Mouse (Mus musculus) T-helper 1 cell (primary cell): Measurements from ENCODE around the gene Gm45808.
"Not testable (repeated sequence)": the region's sequence is repeated elsewhere in the genome, so short reads cannot be mapped to it uniquely, and the experiment has no call there.

ENCODE experiments used
- in situ Hi-C: fragments of 300-600 bp; cut with MboI, MseI; formaldehyde crosslinking; loops from one replicate; pipeline ENCODE4 v1.15.1; 2025; ENCODE audit warnings: high pct_unique_total_duplicates

Gm45808 gene

GRCm38 (mm10) chr7:45509181-45509882, 22.7 kb upstream of the Gm45808 start:
- in situ Hi-C loops: no loop called here

GRCm38 (mm10) chr7:45508561-45508960, 21.9 kb upstream of the Gm45808 start:
- in situ Hi-C loops: no loop called here

- in situ Hi-C loops: no loop called here
These were observed 21.0 kb upstream of the Gm45808 start for GRCm38 (mm10) chr7:45507583-45507982.

GRCm38 (mm10) chr7:45498427-45498826, 11.8 kb upstream of the Gm45808 start:
- in situ Hi-C loops: no loop called here

GRCm38 (mm10) chr7:45494548-45494947, 7.9 kb upstream of the Gm45808 start:
- in situ Hi-C loops: no loop called here

- in situ Hi-C loops: no loop called here
These were observed 6.3 kb upstream of the Gm45808 start for GRCm38 (mm10) chr7:45492951-45493350.

- in situ Hi-C loops: no loop called here
These were observed 5.7 kb upstream of the Gm45808 start for GRCm38 (mm10) chr7:45492225-45492844.

- in situ Hi-C loops: no loop called here
These were observed 4.7 kb upstream of the Gm45808 start for GRCm38 (mm10) chr7:45491264-45491663.

GRCm38 (mm10) chr7:45490822-45491221, 4.2 kb upstream of the Gm45808 start:
- in situ Hi-C loops: no loop called here

- in situ Hi-C loops: no loop called here
These were observed 3.0 kb upstream of the Gm45808 start for GRCm38 (mm10) chr7:45489578-45489977.

GRCm38 (mm10) chr7:45488293-45489204, 1.9 kb upstream of the Gm45808 start, which contains the start of gene Dhdh:
TSS of gene Dhdh (minus strand) at chr7:45488805.
- in situ Hi-C loops: no loop called here

GRCm38 (mm10) chr7:45487861-45488292, 1.3 kb upstream of the Gm45808 start:
- in situ Hi-C loops: no loop called here

- in situ Hi-C loops: no loop called here
These were observed 453 bp downstream of the Gm45808 start for GRCm38 (mm10) chr7:45486158-45486557.

- in situ Hi-C loops: not testable (repeated sequence)
These were observed 1.6 kb downstream of the Gm45808 start for GRCm38 (mm10) chr7:45484985-45485384.

GRCm38 (mm10) chr7:45482166-45482565, 4.4 kb downstream of the Gm45808 start:
- in situ Hi-C loops: no loop called here

GRCm38 (mm10) chr7:45481374-45481927, 5.2 kb downstream of the Gm45808 start, which contains the start of gene Tulp2:
TSS of gene Tulp2 (plus strand) at chr7:45481877.
- in situ Hi-C loops: no loop called here

GRCm38 (mm10) chr7:45480310-45480709, 6.3 kb downstream of the Gm45808 start:
- in situ Hi-C loops: not testable (repeated sequence)

- in situ Hi-C loops: no loop called here
These were observed 7.8 kb downstream of the Gm45808 start for GRCm38 (mm10) chr7:45478774-45479173.

- in situ Hi-C loops: no loop called here
These were observed 9.6 kb downstream of the Gm45808 start for GRCm38 (mm10) chr7:45477003-45477402.

GRCm38 (mm10) chr7:45476453-45476852, 10.2 kb downstream of the Gm45808 start:
- in situ Hi-C loops: no loop called here

- in situ Hi-C loops: no loop called here
These were observed 11.2 kb downstream of the Gm45808 start for GRCm38 (mm10) chr7:45475291-45475969.
